Mouse (Mus musculus): Measurements from ENCODE around the gene Pramef20. TPM values are rescaled to one million over a fixed set of nuclear protein-coding genes. Genes with fewer than 3 reads are reported as not detected.

The Pramef20 gene
- polyA plus RNA-seq (2014; fragmentation: Illumina TruSeq; extraction: RNeasy Lipid Tissue Mini Kit (QIAGEN cat#74804); ENCODE audit: low read depth, low replicate concordance), result not detected

DNA sequence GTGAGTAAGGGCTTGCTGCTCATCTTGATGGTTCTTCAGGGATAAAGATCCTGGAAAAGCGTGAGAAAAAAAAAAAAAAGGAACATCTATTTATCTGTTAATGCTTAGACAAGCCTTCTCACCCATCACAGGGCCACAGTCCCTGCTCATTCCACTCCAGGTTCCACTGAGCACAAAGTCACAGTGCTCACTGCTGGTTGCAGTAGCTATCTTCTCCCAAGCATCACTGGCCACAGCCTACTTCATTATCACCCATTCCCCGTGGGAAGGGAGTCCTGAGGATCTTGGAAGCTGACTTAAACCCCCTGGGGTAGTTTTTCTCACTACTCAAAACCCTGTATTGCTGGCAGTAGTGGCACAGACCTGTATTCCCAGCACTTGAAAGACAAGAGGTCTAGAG, at the start of gene Pramef20:
Pramef20 (minus strand) TSS at position 23 of the 400 bp plus-strand sequence.

DNA sequence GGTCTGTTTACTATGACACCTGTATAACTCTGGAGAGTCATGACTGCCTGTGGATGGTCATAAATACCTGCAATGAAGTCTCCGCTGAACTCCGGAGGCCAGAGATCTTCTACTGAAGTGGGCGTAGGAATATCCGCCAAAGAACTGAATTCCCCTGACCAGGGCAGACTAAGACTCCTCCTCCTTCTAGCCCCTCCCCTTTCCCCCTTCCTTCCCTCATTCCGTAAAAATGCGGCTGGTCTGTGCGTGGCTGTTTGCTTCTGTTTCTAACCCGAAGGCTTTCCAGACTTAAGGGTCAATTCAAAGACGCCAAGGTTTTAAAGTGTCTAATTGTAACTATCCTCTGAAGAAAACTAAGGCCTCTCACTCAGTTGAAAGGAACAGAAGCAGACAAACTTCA, 30.6 kb upstream of the Pramef20 start, which contains the start of gene Pramef12:
Pramef12 (minus strand) TSS at position 175 of the 400 bp plus-strand sequence.

DNA sequence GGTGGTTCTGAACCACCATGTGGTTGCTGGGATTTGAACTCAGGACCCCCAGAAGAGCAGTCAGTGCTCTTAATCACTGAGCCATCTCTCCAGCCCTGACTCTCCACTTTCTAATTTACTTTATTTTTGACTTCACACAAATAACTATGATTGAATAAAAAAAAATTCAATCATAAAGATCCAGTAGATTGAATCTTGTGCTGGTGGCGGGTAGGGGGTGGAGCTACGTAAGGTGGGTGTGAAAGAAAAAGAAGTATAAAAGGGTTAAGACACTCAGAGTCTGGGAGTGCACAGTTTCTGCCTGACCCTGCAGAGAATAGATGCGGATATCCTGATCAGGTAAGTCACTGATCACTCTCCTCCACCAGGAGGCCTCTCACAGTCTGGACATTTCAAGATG, 20.1 kb downstream of the Pramef20 start, which contains the start of gene Gm13119:
Gm13119 (plus strand) TSS at position 301 of the 400 bp plus-strand sequence.

DNA sequence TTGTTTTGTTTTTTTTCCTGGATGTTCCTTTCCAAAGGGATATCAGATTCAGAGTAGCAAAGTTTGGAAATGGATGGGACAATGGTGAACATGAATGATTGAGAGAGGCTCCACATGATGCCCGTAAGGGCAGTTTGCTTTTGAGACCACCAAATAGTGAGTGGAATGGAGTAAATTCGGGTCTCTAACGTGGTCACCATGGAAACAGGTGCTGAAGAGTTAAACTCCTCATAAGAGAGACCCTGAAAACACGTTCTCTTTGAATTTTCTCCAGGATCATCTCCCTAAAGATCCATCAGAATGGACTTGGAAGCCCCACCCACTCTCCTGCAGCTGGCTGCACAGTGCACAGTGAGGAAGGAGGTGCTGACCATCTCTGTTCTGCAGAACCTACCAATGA, 47.8 kb downstream of the Pramef20 start, which contains the start of gene Gm13128:
Gm13128 (plus strand) TSS at position 301 of the 400 bp plus-strand sequence.

Other genes with a start within 250 kb of the Pramef20 start
- gene Oog3, start 215.3 kb downstream of the Pramef20 start, polyA plus RNA-seq (2014; fragmentation: Illumina TruSeq; extraction: RNeasy Lipid Tissue Mini Kit (QIAGEN cat#74804); ENCODE audit: low read depth, low replicate concordance), result not detected
- not detected for gene Oog2, start 187.2 kb downstream of the Pramef20 start, polyA plus RNA-seq (2014; fragmentation: Illumina TruSeq; extraction: RNeasy Lipid Tissue Mini Kit (QIAGEN cat#74804); ENCODE audit: low read depth, low replicate concordance)
- gene C87977, start 164.6 kb downstream of the Pramef20 start, polyA plus RNA-seq (2014; fragmentation: Illumina TruSeq; extraction: RNeasy Lipid Tissue Mini Kit (QIAGEN cat#74804); ENCODE audit: low read depth, low replicate concordance), result not detected
- gene Pramel5, start 97.4 kb downstream of the Pramef20 start, polyA plus RNA-seq (2014; fragmentation: Illumina TruSeq; extraction: RNeasy Lipid Tissue Mini Kit (QIAGEN cat#74804); ENCODE audit: low read depth, low replicate concordance), result not detected
- gene Gm13128, start 47.7 kb downstream of the Pramef20 start, polyA plus RNA-seq (2014; fragmentation: Illumina TruSeq; extraction: RNeasy Lipid Tissue Mini Kit (QIAGEN cat#74804); ENCODE audit: low read depth, low replicate concordance), result not detected
- not detected for gene Gm13119, start 20.0 kb downstream of the Pramef20 start, polyA plus RNA-seq (2014; fragmentation: Illumina TruSeq; extraction: RNeasy Lipid Tissue Mini Kit (QIAGEN cat#74804); ENCODE audit: low read depth, low replicate concordance)
- gene Pramef12, start 30.5 kb upstream of the Pramef20 start, polyA plus RNA-seq (2014; fragmentation: Illumina TruSeq; extraction: RNeasy Lipid Tissue Mini Kit (QIAGEN cat#74804); ENCODE audit: low read depth, low replicate concordance), result not detected
- not detected for gene 1700012P22Rik, start 60.8 kb upstream of the Pramef20 start, polyA plus RNA-seq (2014; fragmentation: Illumina TruSeq; extraction: RNeasy Lipid Tissue Mini Kit (QIAGEN cat#74804); ENCODE audit: low read depth, low replicate concordance)
- gene Gm9944, start 75.4 kb upstream of the Pramef20 start, polyA plus RNA-seq (2014; fragmentation: Illumina TruSeq; extraction: RNeasy Lipid Tissue Mini Kit (QIAGEN cat#74804); ENCODE audit: low read depth, low replicate concordance), result not detected
- not detected for gene Aadacl3, start 85.8 kb upstream of the Pramef20 start, polyA plus RNA-seq (2014; fragmentation: Illumina TruSeq; extraction: RNeasy Lipid Tissue Mini Kit (QIAGEN cat#74804); ENCODE audit: low read depth, low replicate concordance)
- not detected for gene 9430007A20Rik, start 141.9 kb upstream of the Pramef20 start, polyA plus RNA-seq (2014; fragmentation: Illumina TruSeq; extraction: RNeasy Lipid Tissue Mini Kit (QIAGEN cat#74804); ENCODE audit: low read depth, low replicate concordance)
- not detected for gene Gm13124, start 187.2 kb upstream of the Pramef20 start, polyA plus RNA-seq (2014; fragmentation: Illumina TruSeq; extraction: RNeasy Lipid Tissue Mini Kit (QIAGEN cat#74804); ENCODE audit: low read depth, low replicate concordance)
- not detected for gene Aadacl4, start 235.8 kb upstream of the Pramef20 start, polyA plus RNA-seq (2014; fragmentation: Illumina TruSeq; extraction: RNeasy Lipid Tissue Mini Kit (QIAGEN cat#74804); ENCODE audit: low read depth, low replicate concordance)

Data from heart, adult 10 weeks (tissue).